Mouse (Mus musculus): ENCODE data around the gene Map1a. TPM values are rescaled to one million over a fixed set of nuclear protein-coding genes. Genes with fewer than 3 reads are reported as not detected.

Map1a gene
- polyA plus RNA-seq, 1 experiment = 1.2 TPM

DNA sequence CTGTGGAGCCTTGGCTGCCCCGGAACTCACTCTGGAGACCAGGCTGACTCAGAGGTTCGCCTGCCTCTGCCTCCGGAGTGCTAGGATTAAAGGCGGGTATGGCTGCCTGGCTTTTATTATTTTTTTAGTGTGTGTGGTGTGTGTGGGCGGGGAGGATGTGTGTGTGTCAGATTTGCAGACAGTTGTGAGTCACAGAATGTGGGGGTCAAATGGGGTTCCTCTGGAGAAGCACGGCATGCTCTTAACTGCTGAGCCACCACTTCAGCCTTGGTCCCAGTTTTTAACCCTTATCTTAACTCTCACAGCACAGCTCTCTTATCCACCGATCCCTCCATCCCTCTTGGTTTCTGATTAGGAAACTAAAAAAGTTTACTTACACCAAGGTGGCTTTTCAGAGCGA lies 26.9 kb downstream of the Map1a start:
- no peaks in the 10 kb centered on the region for H3K4me1 ChIP-seq (ENCODE audit: control insufficient read depth, insufficient read depth, low read length)
- H3K27ac ChIP-seq (ENCODE audit: control insufficient read depth, insufficient read depth, low read depth, low read length) = no peak overlapping the region
- H3K36me3 ChIP-seq (ENCODE audit: control insufficient read depth, insufficient read depth, low read length) = peaks cover 2% of the 10 kb centered on the region
- no peak for TF ChIP-seq CTCF (IDR thresholded peaks at IDR 0.05; ENCODE audit: control insufficient read depth, insufficient read depth, insufficient replicate concordance, low read depth, low read length)
- no peak for TF ChIP-seq POLR2A (IDR thresholded peaks at IDR 0.05; ENCODE audit: control insufficient read depth, low read depth, low read length)
- no peaks in the 10 kb centered on the region for H3K27me3 ChIP-seq (ENCODE audit: control insufficient read depth, insufficient read depth, low read length)
- H3K4me3 ChIP-seq (ENCODE audit: control insufficient read depth, low read depth, low read length) = no peak overlapping the region

DNA sequence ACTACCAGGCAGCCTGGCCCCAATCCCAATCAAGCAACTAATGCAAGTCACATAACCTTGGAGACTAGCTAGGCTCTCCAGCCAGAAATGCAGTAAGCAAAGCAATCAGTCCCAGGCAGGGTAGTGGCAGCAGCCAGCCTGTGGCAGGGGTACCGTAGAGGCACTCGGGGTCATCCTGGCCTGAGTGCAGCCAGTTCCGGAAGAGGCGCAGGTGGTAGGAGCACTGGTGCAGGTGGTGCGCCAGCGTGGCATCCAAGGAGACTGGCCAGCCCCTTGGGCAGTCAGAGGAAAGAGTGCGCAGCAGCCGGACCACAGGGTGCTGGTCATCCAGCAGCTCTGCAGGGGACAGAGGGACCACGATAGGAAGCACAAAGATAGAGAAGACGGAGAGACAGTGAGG lies 33.6 kb downstream of the Map1a start:
- H3K27ac ChIP-seq (ENCODE audit: control insufficient read depth, insufficient read depth, low read depth, low read length) = no peak overlapping the region
- no peaks in the 10 kb centered on the region for H3K27me3 ChIP-seq (ENCODE audit: control insufficient read depth, insufficient read depth, low read length)
- TF ChIP-seq POLR2A (IDR thresholded peaks at IDR 0.05; ENCODE audit: control insufficient read depth, low read depth, low read length) = no peak
- no peak for TF ChIP-seq CTCF (IDR thresholded peaks at IDR 0.05; ENCODE audit: control insufficient read depth, insufficient read depth, insufficient replicate concordance, low read depth, low read length)
- H3K36me3 ChIP-seq (ENCODE audit: control insufficient read depth, insufficient read depth, low read length) = peaks cover 3% of the 10 kb centered on the region
- no peaks in the 10 kb centered on the region for H3K4me1 ChIP-seq (ENCODE audit: control insufficient read depth, insufficient read depth, low read length)
- H3K4me3 ChIP-seq (ENCODE audit: control insufficient read depth, low read depth, low read length) = no peak overlapping the region

DNA sequence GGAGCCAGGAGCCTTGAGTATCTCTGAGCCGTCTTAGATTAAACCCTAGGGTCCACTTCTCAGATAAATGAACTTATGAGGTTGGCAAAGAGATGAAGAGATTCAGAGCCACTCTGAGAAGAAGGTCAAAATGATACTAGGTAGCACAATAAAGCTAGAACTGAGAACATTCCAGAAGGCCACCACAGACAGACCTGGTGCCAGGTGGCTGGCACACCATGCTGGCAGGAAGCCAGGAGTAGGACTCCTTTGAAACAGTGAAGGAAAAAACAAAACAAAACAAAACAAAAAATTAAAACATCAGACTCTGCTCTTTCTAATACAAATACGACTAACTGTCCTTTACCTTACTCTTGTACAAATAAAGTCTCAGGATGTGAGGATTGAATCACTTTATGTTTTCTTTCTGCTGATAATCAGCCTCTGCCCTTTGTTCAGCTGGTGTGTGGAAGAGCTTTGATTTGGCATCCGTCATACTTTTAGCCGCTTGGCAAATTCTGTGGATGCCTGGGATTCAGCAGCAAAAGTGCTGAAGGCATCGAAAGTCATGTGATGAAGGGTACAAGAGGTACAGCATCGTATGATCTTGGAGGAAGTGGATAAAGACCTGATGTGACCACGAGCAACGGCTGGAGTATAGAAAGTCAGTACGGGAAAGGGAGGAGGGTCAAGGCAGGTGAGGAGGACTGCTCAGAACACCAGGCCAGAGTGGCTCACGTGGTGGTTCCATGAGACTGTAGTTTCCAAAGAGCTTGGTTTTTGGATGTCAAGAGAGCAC lies 34.5 kb downstream of the Map1a start:
- no peaks in the 10 kb centered on the region for H3K27me3 ChIP-seq (ENCODE audit: control insufficient read depth, insufficient read depth, low read length)
- peaks cover 3% of the 10 kb centered on the region for H3K36me3 ChIP-seq (ENCODE audit: control insufficient read depth, insufficient read depth, low read length)
- TF ChIP-seq CTCF (IDR thresholded peaks at IDR 0.05; ENCODE audit: control insufficient read depth, insufficient read depth, insufficient replicate concordance, low read depth, low read length) = no peak
- no peak for TF ChIP-seq POLR2A (IDR thresholded peaks at IDR 0.05; ENCODE audit: control insufficient read depth, low read depth, low read length)
- no peak overlapping the region for H3K27ac ChIP-seq (ENCODE audit: control insufficient read depth, insufficient read depth, low read depth, low read length)
- no peaks in the 10 kb centered on the region for H3K4me1 ChIP-seq (ENCODE audit: control insufficient read depth, insufficient read depth, low read length)
- no peak overlapping the region for H3K4me3 ChIP-seq (ENCODE audit: control insufficient read depth, low read depth, low read length)

DNA sequence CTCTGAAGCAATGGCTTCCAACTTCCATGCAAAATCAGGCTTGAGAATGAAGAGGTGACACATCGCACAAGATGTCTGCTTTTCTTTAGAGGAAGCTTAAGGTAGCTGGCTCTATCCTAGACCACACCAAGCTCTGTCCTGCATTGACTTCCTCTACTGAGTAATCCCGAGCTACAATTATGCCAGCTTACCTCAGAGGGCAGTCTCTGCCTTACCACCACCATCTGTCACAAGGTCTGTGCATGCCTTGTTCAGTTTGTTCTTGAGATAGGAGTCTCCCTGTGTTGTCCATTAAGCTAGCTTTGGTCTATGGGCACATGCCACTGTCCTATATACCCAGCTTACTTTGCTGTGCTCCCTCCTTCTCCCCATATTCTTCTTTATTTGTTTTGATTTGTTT lies 40.1 kb downstream of the Map1a start:
- Histone ChIP-seq H3K4me1 (ENCODE audit: control insufficient read depth, insufficient read depth, low read length) (no peaks in the 10 kb centered on the region), H3K27me3 (ENCODE audit: control insufficient read depth, insufficient read depth, low read length) (no peaks in the 10 kb centered on the region), H3K36me3 (ENCODE audit: control insufficient read depth, insufficient read depth, low read length) (peaks cover 5% of the 10 kb centered on the region), H3K27ac (ENCODE audit: control insufficient read depth, insufficient read depth, low read depth, low read length) (no peak overlapping the region), H3K4me3 (ENCODE audit: control insufficient read depth, low read depth, low read length) (no peak overlapping the region)
- TF ChIP-seq POLR2A (IDR thresholded peaks at IDR 0.05; ENCODE audit: control insufficient read depth, low read depth, low read length) (no peak), CTCF (IDR thresholded peaks at IDR 0.05; ENCODE audit: control insufficient read depth, insufficient read depth, insufficient replicate concordance, low read depth, low read length) (no peak)

DNA sequence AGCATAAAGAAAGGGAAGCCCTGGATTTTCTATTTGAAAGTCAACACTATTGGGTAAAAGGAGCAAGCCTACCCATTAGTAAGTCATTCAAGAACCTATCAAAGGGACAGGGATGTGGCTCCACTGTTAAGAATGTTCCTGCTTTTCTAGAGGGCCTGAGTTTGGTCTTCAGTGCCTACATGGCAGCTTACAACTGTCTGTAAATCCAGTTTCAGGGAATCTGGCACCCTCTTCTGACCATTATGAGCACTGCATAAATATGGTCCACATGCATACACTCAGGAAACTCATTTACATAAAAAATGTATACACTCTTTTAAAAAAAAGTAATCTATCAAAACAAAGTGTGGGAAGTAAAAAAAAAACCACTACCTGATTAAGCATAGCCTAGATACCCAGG lies 49.7 kb downstream of the Map1a start:
- no peak for TF ChIP-seq CTCF (IDR thresholded peaks at IDR 0.05; ENCODE audit: control insufficient read depth, insufficient read depth, insufficient replicate concordance, low read depth, low read length)
- TF ChIP-seq POLR2A (IDR thresholded peaks at IDR 0.05; ENCODE audit: control insufficient read depth, low read depth, low read length) = no peak

DNA sequence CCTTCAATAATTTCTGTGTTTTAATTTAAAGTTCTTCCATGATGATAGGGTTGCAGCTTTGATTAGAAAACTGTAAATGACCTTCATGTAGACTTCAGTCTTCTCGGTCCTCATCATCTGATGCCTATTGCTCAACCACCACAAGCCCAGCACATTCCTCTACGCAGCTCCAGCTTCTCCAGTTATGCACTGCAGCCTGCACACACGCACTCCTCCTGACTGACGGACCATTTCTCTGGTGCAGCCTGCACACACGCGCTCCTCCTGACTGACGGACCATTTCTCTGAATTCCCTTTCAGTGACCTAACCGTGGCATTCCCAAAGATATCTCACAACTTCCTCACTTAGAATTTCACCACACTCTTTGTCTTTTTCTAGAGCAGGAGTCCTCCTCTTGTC lies 63.8 kb downstream of the Map1a start:
- no peaks in the 10 kb centered on the region for H3K27me3 ChIP-seq (ENCODE audit: control insufficient read depth, insufficient read depth, low read length)

More for the DNA sequence above, 49.7 kb downstream of the Map1a start:
- H3K4me1 ChIP-seq (ENCODE audit: control insufficient read depth, insufficient read depth, low read length) = no peaks in the 10 kb centered on the region
- no peak overlapping the region for H3K27ac ChIP-seq (ENCODE audit: control insufficient read depth, insufficient read depth, low read depth, low read length)
- peaks cover 5% of the 10 kb centered on the region for H3K36me3 ChIP-seq (ENCODE audit: control insufficient read depth, insufficient read depth, low read length)
- no peaks in the 10 kb centered on the region for H3K27me3 ChIP-seq (ENCODE audit: control insufficient read depth, insufficient read depth, low read length)
- H3K4me3 ChIP-seq (ENCODE audit: control insufficient read depth, low read depth, low read length) = no peak overlapping the region

DNA sequence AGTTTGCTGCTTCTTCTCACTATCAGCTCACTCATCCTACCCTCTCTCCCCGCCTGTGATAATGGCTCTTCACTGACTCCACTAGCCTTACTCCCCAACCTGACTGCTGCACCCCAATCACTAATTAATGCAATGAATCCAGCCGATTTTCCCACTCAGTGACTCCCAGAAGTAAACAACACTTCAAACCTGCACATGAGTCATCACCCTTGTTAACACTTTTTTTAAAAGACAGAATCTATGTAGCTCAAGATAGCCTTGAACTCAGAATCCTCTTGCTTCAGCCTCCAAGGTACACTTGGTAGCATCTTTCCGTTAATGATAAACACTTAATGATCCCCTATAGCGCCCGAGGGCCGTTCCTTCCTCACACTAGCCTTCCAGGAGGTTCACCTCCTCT lies 65.0 kb downstream of the Map1a start:
- H3K4me1 ChIP-seq (ENCODE audit: control insufficient read depth, insufficient read depth, low read length) = peaks cover 14% of the 10 kb centered on the region
- 0 out of 2 replicates have a peak, but pooled peaks cover 2% of the 10 kb centered on the region for H3K27me3 ChIP-seq (ENCODE audit: control insufficient read depth, insufficient read depth, low read length)
- peak overlapping the region; percentile 68 for H3K27ac ChIP-seq (ENCODE audit: control insufficient read depth, insufficient read depth, low read depth, low read length)
- TF ChIP-seq POLR2A (IDR thresholded peaks at IDR 0.05; ENCODE audit: control insufficient read depth, low read depth, low read length) (no peak), CTCF (IDR thresholded peaks at IDR 0.05; ENCODE audit: control insufficient read depth, insufficient read depth, insufficient replicate concordance, low read depth, low read length) (no peak)
- H3K4me3 ChIP-seq (ENCODE audit: control insufficient read depth, low read depth, low read length) = peak overlapping the region; percentile 92
- H3K36me3 ChIP-seq (ENCODE audit: control insufficient read depth, insufficient read depth, low read length) = no peaks in the 10 kb centered on the region

More for the DNA sequence above, 63.8 kb downstream of the Map1a start:
- H3K4me1 ChIP-seq (ENCODE audit: control insufficient read depth, insufficient read depth, low read length) = peaks cover 5% of the 10 kb centered on the region
- peaks cover 5% of the 10 kb centered on the region for H3K36me3 ChIP-seq (ENCODE audit: control insufficient read depth, insufficient read depth, low read length)
- TF ChIP-seq POLR2A (IDR thresholded peaks at IDR 0.05; ENCODE audit: control insufficient read depth, low read depth, low read length) = no peak
- TF ChIP-seq CTCF (IDR thresholded peaks at IDR 0.05; ENCODE audit: control insufficient read depth, insufficient read depth, insufficient replicate concordance, low read depth, low read length) = peak; percentile 11; the same call in 1 of the 2 replicates
- H3K27ac ChIP-seq (ENCODE audit: control insufficient read depth, insufficient read depth, low read depth, low read length) = no peak overlapping the region
- no peak overlapping the region for H3K4me3 ChIP-seq (ENCODE audit: control insufficient read depth, low read depth, low read length)

All from testis, adult 2 months (tissue).